Mouse (Mus musculus): Measurements from ENCODE around the gene Upk3a.

Gene Upk3a

DNA sequence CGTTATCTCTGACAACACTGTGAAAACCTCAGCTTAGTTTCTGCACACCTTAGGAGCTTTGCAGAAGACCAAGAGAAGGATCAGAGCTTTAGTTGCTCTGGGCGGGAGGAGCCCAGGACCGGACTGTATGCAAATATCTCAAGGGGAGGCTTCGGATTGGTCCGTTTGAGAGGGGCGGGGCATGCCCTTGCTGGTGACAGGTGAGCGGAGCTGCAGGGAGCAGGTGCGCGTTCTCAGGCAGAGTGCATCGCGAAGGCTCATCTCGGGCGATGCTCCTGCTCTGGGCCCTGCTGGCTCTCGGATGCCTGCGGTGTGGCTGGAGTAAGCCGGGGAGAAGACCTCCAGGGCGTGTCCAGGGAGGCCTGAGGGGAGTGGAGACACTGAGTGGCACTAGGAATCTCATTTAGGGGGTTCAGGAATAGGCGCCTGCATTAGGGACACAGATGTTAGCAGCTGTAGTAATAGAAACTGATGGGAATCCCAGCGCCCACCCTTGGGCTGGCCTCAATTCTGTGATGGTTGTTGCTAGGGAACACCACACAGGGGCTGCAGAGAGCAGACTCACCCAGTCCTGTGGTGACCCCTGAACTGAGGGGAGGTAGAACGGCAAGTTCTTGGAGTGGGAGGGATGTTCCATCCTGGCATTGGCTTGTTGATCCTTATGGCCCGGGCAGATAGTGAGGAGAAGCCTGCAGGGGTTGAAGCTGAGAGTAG is at the start of gene Upk3a:
Gene Upk3a (plus strand): TSS at position 191 of the 714 bp plus-strand sequence.
- in situ Hi-C loops (cut with MboI): no loop called here

DNA sequence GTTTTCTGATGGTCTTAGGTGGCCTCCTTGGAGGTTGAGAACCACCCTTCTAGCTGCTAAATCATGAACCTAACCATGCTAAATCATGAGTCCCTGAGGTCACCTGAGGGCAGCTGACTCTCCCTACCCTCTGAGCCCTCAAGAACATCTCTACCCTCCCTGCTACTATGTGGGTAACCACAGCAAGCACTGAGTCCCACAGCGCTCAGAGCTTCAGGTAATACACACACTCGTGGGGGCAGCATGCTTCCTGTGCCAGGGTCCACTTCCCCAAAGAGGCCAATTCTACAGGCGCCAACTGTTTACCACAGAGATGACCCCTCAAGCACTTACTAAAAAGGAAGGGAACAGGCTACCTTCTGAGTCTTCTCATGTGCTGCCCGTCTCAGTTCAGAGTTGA is 48.4 kb upstream of the Upk3a start:
- in situ Hi-C loops (cut with MboI): no loop called here

DNA sequence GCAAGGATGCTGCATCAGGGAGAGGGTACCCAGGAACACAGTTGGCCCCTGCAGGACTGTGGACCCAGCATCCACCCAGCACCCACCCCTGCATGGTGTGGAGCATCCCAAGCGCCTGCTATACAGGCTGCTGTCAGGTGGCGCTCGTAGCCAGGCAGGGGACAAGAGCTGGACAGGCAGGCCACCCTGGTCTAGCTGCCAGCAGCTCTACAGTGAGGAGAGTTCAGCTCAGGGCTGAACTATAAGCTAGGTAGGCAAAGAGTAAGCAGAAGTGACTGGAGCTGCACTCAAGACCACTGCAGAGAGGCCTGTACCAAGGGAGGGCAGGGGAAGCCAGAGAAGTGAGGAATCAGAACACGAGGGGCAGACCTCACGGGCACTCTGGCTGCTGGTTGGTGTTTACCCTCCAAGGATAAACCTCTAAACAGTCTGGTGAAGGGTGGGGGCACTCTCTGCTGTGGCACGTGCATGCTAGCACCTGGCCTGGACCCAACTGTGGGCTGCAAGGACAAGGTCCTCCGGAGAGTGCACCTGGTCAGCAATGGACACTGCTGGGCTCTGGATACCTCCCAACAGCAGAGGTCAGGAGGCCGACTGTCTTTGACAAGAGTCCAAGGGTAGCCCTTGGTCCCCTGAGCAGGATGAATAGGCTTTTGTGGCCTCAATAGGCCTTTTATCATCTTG is 43.9 kb upstream of the Upk3a start:
- in situ Hi-C loops (cut with MboI): no loop called here

DNA sequence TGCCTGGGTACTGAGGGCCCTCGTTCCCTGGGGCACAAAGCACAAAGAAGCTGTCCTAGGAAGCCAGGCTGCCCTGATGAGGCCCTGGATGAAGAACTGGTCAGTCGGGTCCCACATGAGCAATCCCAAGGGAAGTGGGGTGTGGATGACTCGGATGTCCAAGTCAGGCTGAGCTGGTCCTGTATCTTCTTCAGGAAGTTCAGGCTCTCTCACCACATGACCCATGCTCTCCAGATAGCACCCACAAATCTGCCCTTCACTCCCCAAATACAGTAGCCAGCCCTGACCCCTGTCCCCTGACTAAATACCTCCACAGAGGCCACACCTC is 43.4 kb upstream of the Upk3a start:
- in situ Hi-C loops (cut with MboI): no loop called here

DNA sequence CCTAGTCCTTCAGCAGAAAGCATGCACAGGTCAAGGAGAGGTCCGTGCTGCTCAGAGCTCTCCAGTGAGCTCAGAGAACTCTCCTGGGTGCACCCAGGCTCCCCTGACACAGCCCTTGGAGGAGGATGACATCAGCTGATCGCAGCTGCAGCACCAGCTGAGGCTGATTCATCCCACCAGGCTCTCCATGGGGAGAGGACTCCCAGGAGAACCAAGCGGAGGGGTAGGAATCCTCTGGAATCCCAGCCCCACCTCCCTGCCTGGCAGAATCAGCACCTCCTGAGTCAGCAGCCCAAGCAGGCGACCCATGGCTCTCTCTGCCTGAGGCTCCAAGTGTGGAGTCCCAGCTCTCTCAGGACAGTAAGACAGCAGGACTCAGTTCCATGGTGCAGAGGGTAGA is 41.2 kb upstream of the Upk3a start:
- in situ Hi-C loops (cut with MboI): no loop called here

DNA sequence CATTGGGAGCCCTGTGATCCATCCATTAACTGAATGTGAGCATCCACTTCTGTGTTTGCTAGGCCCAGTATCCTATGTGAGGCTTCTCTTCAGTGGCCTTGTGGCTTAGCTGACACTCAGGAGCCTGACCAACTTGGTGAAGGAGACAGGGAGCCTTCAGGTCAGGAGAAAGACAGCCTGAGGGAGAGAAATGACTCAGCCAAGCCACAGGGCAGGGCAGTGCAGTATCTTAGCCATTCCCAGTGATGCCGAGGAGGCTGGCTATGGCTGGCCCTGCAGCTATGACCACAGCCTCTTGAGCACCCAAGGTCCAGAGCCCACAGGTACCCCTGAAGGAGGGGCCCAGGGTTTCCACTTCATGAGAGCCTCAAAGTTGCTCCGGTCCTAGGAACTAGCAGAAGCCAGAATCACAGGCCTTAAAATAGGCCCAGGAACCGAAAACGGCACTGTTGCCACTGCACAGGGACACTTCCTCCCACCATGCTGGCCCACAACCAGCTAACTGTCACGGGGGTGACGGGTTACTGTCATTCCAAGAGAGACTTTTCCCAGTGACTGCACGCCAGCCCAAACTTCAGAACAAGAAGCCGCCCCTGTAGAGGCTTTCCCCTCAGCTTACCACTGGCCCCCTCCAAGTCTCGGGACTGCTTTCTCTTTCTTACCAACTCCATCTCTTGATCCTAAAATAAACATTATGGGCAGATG is 35.2 kb upstream of the Upk3a start:
- in situ Hi-C loops (cut with MboI): no loop called here

DNA sequence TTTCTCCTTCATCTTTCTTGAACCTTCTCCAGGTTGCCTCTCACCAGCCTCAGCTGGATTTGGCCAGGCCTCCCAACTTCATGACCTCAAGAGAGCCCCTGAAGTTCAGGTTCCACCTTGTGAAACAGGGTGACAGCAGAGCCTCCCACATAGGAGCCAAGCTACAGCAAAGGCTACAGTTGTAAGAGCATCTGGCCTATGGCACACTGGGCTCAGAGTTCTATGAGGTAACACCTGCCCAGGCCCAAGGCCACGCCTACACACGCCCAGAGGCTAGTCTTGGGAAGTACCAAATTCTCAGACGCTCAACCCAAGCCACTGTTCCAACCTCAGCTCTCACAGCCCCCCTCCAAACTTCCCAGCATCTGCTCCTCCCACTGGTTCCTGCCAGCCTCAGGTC is 34.1 kb upstream of the Upk3a start:
- in situ Hi-C loops (cut with MboI): no loop called here

DNA sequence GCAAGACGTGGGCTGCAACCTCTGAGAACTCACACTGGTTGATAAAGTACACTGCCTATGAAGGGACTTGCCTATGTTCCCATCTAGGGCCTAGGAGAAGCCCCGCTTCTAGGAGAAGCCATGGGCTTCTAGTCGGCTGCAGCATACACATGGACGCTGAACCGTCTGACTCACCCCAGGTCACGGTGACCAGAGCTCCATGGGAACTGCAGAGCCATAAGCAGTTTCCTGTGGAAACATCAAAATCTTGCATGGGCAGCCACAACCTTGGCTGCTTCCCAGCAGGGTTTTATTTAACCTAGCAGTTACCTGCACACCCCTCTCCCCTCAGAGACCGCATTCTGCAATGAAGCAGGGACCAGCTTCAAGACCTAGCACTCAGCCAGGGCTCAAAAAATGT is 33.2 kb upstream of the Upk3a start:
- in situ Hi-C loops (cut with MboI): no loop called here

DNA sequence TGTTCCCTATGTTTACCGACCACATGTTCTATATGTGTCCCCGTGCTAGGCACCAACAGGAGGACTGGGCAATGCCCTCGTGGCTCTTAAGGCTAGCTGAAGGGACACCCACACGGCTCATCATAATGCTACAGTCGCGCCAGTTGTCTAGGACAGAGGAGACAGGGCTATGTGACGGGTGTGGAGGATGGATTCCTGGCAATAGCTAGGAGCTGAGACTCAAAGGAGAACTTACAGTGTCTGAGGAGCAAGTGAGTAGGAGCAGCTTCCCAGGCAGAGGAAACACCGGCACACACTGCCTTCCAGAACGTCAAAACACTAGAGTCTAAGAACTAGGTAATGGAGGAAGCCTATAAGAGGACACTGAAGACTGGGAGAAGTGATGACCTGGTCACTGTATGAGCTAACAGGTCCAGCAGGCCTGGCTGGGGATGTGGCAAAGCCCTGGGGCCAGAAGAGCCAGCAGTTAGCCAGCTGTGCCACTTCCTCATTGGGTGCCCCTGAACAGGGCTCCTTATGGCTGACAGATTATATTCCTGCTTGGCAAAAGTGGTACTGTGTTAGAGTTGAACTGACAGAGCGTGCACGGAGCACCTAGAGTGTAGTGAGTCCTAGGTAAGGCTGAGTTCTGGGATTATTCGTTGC is 31.3 kb upstream of the Upk3a start:
- in situ Hi-C loops (cut with MboI): no loop called here

DNA sequence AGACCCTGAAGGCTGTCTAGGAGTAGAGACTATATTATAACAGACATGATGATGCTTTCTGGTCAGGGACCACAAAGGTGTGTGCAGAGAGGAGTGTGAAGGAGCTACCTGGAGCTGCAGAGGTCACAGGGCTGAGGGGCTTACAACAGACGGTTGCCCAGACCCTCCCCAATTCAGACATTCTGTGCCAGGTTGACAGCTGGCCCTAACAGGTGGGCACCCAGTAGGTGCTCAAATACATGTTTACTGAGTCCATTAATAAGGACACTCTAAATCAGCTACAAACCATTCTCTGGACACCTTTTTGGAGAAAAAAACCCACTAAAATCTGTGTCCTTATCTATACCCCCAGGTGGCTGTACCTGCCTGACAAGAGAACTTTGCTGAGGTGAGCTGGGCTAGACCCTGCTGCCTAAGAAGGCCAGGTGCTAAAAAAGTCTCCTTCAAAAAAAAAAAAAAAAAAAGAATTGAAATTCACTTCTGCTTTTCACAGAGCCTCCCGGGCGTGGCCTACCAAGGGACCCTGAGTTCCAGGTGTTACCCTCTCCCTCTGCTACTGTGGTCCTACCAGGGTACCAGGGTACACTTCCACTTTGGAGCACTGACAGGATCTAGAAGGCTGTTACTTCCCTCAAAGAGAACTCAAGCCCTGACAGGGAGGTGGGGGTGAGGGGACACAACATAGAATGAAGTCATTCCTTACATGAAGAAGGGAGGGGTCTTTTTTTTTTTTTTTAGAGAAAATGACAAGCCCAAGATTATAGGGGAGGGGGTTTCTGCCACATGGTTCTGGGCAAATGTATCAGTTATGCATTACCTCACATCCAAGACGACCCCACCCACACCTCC is 30.5 kb upstream of the Upk3a start:
- in situ Hi-C loops (cut with MboI): no loop called here

DNA sequence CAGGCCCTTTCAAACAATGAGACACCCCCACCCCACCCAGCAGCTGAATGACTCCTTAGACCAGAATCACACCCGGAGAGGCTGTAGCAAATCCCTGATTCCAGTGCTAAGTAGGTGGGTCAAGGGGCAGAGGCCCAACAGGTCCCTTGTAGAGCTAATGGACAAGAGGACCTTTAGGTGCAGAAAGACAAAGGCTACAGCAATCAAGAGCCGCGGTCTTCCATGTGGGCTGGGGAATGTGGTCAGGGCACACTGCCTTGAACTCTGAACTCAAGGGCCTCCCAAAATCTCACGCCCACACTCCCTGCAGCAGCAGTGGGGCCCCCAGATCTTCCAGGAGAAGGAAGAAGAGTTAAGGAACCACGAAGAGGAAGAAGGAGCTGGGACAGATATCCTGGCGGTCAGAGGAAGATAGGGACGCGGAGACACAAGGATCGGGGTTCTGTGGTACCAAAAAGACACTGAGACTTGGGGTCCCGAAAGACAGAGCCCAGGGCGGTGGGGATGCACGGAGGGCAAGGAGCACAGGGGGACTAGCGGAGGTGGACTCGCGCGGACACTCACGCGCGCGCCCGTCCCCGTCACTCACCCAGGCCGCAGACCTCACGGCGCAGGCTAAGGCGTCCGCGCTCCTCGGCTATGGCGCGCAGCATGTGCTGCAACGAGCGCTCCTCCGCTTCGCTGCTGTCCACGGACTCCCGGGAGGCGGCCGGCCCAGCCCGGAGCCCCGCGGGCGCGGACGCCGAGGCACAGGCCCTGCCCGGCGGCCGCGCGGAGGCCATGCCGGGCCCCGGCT is 29.7 kb upstream of the Upk3a start:
- in situ Hi-C loops (cut with MboI): no loop called here

DNA sequence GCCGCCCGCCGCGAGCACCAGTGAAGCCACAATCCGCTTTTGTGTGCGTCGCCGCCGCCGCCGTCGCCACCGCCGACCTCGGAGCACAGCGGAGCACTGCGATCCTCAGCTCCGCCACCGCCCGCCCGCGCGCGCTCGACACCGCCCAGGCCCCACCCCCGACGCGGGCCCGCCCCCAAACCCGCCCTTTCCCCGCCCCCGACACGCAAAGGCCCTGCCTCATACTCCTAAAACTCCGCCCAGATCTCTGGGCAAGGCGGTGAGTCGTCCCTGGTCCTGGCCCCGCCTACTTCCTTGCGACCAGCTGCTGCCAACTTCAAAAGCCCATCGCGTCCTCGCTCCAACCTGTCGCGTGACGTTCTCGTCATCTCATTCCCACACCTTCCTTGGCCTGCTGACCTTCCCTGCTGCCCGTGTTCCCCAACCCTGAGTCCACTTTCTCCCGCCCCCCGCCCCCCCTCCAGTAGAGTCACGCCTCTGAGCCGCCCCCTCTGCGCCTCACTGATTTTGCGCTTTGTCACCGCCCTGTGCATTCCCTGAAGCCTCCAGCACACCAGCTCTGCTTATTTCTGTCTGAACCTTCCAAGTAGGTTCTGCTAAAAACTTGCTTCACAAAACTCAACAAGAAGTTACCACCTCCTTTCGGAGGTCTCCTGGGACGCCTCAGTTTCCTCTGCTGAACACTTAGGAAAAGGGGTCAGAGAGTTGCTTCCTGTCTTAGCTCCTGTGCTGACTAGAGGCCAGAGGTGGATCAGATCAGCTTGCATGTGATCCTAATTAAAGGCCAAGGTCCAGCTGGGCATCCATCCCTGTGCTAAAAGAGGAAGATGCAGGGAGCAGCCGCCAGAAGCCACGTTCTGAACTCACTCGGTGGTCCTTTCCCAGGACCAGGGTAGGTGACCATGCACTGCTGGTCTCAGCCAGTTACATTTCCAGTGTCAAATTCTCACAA is 28.8 kb upstream of the Upk3a start, which contains the start of gene 5031439G07Rik:
Gene 5031439G07Rik (minus strand): TSS at position 678 of the 952 bp plus-strand sequence.
- in situ Hi-C loops (cut with MboI): no loop called here

DNA sequence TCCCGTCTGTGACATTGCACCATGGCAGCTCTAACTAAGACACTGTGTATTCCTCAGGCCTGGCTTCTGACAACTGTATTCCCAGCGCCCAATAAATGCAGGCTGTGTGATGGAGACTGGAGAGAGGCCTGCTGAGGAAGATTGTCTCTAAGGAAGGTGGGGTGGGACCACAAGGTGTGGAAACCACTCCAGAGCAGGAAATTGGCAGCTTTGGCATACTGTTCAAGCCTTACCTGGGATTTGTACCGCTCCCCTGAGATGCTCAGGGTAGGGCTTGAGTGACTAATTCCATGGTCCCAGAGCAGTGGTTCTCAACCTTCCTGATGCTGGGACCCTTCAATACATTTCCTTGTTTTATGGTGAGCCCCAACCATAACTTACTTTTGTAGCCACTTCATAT is 27.8 kb upstream of the Upk3a start:
- in situ Hi-C loops (cut with MboI): no loop called here

DNA sequence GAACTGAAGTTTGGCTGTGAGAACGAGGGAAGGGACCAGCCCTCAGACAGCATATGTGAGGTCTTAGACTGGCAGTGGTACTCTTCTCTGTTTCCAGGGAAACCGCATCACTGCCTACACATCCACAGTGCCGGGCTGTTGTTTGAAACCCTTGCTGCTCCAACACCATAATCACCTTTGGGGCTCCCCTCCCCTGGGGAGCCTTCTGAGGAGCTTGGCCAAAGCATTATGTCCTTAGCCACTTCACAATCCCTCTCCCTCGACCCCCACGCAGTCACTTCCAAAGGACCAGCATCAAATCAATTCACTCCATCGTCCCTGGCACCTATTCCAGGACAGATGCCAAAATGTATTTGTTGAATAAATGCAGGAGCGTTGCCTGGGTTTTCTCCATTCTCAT is 27.2 kb upstream of the Upk3a start:
- in situ Hi-C loops (cut with MboI): no loop called here

DNA sequence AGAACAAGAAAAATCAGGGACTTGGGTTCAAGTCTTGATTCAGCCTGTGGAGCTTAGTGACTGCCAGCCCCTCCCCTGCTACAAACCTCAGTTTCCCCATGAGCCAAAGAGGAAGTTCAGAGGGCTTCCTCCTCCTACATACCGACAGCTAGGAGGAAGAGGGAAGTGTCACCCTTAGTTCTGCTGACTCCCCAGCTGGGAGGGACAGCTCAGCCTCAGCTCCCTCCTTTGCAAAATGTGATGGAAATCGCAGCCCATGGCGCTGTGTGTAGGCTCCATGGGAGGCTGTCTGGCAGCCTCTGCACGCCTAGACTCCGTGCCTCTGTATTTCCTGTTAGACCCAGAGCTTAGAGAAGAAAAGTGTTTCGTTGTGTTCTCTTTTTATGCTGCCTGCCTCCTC is 22.4 kb upstream of the Upk3a start:
- in situ Hi-C loops (cut with MboI): no loop called here

DNA sequence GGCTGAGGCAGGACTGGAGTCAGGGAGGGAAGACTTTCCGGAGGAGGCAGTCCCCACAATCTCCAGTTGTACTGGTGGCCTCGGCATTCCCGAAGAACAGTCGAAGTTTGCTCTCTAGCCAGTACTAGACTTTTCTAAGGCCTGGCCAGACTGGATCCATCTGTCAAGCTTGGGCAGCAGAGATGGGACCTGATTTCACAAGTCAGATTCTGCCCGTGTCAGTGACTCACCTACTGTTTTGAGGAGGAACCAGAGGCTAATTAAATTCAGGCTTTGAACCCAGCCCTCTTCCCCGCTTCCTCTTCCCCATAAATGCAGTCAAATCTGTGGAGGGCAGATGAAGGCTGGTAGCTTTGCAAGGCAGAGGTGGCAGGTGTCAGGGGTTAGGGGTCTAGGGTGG is 21.9 kb upstream of the Upk3a start:
- in situ Hi-C loops (cut with MboI): no loop called here

DNA sequence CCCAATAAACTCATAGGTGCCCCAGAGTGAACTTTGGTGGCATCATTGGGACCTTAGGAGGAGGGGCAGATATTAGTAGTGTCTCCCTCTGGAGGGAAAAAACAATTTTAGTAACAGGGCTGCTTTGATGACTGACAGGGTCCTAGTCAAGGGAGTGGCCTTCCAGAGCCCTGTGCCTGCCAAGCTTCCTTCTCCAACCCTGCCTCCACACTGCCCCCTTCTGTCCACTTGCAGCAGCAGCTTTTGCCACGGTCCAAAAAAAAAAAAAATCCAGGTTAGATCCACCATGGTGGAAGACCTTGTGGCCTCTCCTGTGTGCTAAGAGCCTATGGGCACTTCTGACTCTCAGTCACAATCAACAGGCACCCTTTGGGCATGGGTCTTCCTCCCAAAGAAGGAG is 21.0 kb upstream of the Upk3a start:
- in situ Hi-C loops (cut with MboI): no loop called here

DNA sequence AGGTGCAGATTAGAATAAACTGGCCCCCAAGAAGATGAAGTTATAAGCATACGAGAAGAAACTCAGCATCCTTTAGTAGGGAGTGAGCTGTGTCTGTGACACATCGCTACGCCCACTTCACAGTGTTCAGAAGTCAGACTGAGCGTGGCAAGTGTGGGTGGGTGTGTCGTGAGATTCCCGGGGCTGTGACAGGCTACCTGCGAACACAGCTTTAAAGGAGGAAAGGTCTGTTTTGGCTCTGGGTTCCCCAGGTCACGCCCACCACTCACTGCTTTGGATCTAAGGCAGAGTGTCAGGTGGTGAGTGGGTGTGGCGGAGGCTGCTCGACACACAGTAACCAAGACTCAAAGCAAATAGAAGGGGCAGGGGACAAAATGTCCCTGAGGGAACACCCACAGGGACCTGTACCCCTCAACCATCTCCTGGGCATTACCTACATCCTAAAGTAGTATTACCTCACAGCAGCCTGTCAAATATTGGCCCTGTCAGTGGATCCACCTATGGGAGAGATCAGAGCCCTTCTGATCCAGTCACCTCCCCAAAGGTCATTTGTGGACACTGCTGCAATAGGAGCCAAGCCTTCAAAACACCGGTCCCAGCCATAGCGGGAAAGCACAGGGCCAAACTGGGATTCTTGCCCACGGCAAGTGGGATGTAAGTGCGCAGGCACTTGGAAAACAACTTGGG is 19.0 kb upstream of the Upk3a start:
- in situ Hi-C loops (cut with MboI): no loop called here

DNA sequence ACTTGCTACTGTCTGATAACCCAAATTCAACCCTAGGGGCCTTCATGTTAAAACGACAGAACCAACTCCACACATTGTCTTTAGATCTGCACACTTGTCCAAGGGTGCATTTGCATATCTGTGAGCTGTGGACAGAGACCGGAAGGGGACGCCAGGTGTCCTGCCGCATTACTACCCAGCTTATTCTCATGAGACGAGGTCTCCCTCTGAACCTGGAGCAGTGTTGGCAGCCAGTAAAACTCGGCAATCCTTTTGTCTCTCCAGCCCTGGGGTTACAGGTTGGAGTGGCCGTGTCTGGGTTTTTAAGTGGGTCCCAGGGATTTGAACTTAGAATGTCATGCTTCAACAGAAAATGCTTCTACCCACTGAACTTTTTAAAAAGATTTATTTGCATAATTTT is 17.0 kb upstream of the Upk3a start:
- in situ Hi-C loops (cut with MboI): no loop called here
